Mouse (Mus musculus) liver, embryonic 14.5 days (tissue): ENCODE measurements around the gene Crtc2.

Experiments
- CTCF ChIP-seq: IDR thresholded peaks from 2 replicates; pipeline ENCODE4 v1.5.1; 2016; ENCODE audit warnings: antibody characterized with exemption, low read depth, control low read depth
- EP300 ChIP-seq: IDR thresholded peaks from 2 replicates; pipeline ENCODE4 v1.6.1; 2016; ENCODE audit warnings: antibody characterized with exemption, low read depth

DNA sequence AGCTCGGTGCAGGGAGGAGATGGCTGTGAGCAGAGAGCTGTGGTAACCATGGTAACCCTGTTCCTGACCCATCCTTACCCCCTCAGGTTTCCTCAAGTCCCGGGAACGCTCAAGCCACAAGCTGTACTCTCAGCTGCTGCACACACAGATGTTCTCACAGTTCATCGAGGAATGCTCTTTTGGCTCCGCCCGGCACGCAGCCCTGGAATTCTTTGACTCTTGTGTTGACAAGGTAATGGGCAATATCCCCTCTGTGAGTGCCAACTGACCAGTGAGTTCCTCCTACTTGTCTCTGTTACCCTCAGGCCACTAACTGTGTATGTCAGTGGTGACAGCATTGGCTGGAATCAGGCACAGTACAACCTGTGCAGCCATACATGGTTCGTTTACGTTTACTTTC is 18.2 kb downstream of the Crtc2 start:
- TF ChIP-seq EP300 (no peak), CTCF (no peak)
